Mouse (Mus musculus): ENCODE data around the gene Tmem98.

GRCm38 (mm10) chr11:80767320-80767617, 42.7 kb upstream of the Tmem98 start:
- TF ChIP-seq CTCF (IDR thresholded peaks at IDR 0.05; ENCODE audit: extremely low read depth, insufficient read depth, insufficient read length, insufficient replicate concordance) (no peak), POLR2A (IDR thresholded peaks at IDR 0.05; ENCODE audit: low read depth, low read length) (no peak)

Data from spleen, adult 2 months (tissue).